Mouse (Mus musculus): ENCODE results near the gene Map1b. TPM values are rescaled to one million over a fixed set of nuclear protein-coding genes. Genes with fewer than 3 reads are reported as not detected.

Gene Map1b
- total and polyA plus RNA-seq, 2 experiments from 2014 or later = 34.1 to 43.6 TPM

DNA sequence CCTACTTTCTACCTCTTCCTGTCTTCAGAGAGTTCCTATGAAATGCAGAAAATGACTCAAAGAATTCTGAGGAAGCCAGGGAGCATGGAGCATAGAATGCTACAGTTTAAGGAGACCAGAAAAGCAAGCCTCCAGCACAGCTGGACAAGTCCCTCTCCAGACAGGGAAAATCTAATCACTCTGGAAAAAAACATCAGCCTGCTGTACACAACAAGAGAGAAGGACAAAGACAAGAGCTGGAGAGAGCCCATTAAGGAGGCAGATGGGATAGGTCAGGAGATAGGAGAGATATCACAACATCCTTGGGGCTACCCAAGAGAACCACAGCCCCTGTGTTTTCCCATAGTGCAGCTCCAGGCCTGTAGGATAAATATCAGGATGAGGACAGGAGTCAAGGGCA is 79.3 kb downstream of the Map1b start:
- TF ChIP-seq EP300 (IDR thresholded peaks at IDR 0.05; ENCODE audit: low read depth) = no peak
- TF ChIP-seq CTCF (IDR thresholded peaks at IDR 0.05; ENCODE audit: low read depth) = no peak
- Histone ChIP-seq H3K4me3 (ENCODE audit: low read depth, low read length) (no peak overlapping the region), H3K4me1 (ENCODE audit: control insufficient read depth, insufficient read depth) (no peaks in the 10 kb centered on the region), H3K9ac (replicated peaks; ENCODE audit: low read depth, low read length) (no peak overlapping the region), H3K9me3 (replicated peaks; ENCODE audit: control insufficient read depth, low read length) (no peaks in the 10 kb centered on the region), H3K27me3 (ENCODE audit: control insufficient read depth, insufficient read depth, low read length) (no peaks in the 10 kb centered on the region), H3K4me2 (ENCODE audit: low read depth, low read length) (no peak overlapping the region), H3K36me3 (replicated peaks; ENCODE audit: control insufficient read depth, insufficient read depth, low read length) (peaks cover 67% of the 10 kb centered on the region), H3K27ac (ENCODE audit: low read depth) (no peak overlapping the region)
- DNase-seq (ENCODE audit: low spot score) (no peak), ATAC-seq (ENCODE audit: insufficient read depth, low read depth) (no peak)

DNA sequence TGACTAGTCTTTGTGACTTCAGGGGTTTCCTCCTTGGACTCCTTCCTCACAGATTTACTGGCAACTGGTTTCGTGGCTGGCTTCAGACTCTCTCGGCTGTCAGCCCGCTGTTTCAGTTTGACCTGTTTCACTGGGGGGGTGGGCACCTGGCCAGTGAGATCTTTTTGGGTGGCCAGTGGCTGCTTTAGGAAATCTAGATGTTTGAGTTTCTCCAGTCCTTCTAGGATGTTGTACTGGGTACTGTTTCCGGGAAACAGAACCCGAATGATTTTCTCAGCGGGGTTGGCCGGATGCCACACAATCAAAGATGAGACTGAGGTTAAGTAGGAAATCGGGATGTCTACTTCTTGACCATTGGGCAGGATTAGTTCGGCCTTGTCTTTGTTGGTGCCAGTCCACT is 81.8 kb downstream of the Map1b start:
- Histone ChIP-seq H3K27ac (ENCODE audit: low read depth) (no peak overlapping the region), H3K9ac (replicated peaks; ENCODE audit: low read depth, low read length) (no peak overlapping the region), H3K27me3 (ENCODE audit: control insufficient read depth, insufficient read depth, low read length) (no peaks in the 10 kb centered on the region), H3K4me2 (ENCODE audit: low read depth, low read length) (no peak overlapping the region), H3K4me3 (ENCODE audit: low read depth, low read length) (no peak overlapping the region), H3K36me3 (replicated peaks; ENCODE audit: control insufficient read depth, insufficient read depth, low read length) (peaks cover 69% of the 10 kb centered on the region), H3K9me3 (replicated peaks; ENCODE audit: control insufficient read depth, low read length) (no peaks in the 10 kb centered on the region), H3K4me1 (ENCODE audit: control insufficient read depth, insufficient read depth) (no peaks in the 10 kb centered on the region)
- no peak for TF ChIP-seq CTCF (IDR thresholded peaks at IDR 0.05; ENCODE audit: low read depth)
- TF ChIP-seq EP300 (IDR thresholded peaks at IDR 0.05; ENCODE audit: low read depth) = no peak
- no peak for ATAC-seq (ENCODE audit: insufficient read depth, low read depth)
- DNase-seq (ENCODE audit: low spot score) = no peak
- WGBS = 92% methylated on average over 9 of the region's 9 CpGs

DNA sequence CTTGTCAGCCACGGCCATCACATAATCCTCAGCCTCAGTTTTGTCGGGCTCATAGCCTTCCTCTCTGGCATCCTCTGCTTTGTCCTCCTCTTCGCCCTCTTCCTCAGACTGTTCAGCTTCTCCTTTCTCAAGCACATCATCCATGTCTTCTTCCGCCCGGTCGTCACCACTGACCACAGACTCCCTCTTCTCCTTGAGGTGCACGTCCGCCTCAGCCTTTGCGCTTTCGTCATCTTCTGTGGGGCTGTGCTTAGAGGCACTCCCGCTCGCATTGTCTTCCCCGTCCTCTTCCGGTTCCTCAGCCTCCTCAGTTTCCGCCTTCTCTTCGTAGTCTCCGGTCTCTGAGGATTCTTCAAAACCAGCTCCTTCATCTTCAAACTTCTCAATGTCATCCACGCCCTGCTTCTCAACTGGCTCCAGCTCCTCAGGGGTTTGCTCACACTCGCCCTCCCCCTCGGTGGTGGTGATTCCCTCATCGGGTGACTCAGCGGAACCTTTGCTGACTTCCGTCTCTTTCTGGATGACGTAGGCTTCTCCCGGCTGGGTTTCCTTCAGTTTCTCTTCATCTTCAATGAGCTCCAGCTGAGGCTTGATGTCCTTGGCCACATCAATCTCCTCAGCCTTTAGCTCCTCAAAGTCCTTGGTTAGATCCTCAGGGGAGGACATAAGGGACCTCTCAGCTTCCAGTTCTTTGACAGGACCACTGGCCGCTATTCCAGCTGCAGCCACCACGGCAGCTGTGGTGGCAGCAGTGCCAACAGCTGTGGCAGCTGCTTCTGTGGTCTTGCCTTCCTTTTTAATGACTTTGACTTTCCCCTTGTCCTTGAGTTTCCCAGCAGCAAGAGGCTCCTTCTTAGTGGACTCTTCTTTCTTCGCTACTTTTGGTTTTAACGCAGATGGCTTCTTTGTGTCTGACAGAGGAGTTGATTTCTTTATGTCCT is 83.0 kb downstream of the Map1b start:
- DNase-seq (ENCODE audit: low spot score) = no peak
- no peak overlapping the region for H3K4me3 ChIP-seq (ENCODE audit: low read depth, low read length)
- no peaks in the 10 kb centered on the region for H3K27me3 ChIP-seq (ENCODE audit: control insufficient read depth, insufficient read depth, low read length)
- WGBS = 92% methylated on average over 29 of the region's 29 CpGs
- no peaks in the 10 kb centered on the region for H3K9me3 ChIP-seq (replicated peaks; ENCODE audit: control insufficient read depth, low read length)
- H3K36me3 ChIP-seq (replicated peaks; ENCODE audit: control insufficient read depth, insufficient read depth, low read length) = peaks cover 78% of the 10 kb centered on the region
- no peak overlapping the region for H3K9ac ChIP-seq (replicated peaks; ENCODE audit: low read depth, low read length)
- no peak for ATAC-seq (ENCODE audit: insufficient read depth, low read depth)
- H3K4me2 ChIP-seq (ENCODE audit: low read depth, low read length) = no peak overlapping the region
- no peaks in the 10 kb centered on the region for H3K4me1 ChIP-seq (ENCODE audit: control insufficient read depth, insufficient read depth)
- no peak for TF ChIP-seq EP300 (IDR thresholded peaks at IDR 0.05; ENCODE audit: low read depth)
- no peak for TF ChIP-seq CTCF (IDR thresholded peaks at IDR 0.05; ENCODE audit: low read depth)
- H3K27ac ChIP-seq (ENCODE audit: low read depth) = no peak overlapping the region

DNA sequence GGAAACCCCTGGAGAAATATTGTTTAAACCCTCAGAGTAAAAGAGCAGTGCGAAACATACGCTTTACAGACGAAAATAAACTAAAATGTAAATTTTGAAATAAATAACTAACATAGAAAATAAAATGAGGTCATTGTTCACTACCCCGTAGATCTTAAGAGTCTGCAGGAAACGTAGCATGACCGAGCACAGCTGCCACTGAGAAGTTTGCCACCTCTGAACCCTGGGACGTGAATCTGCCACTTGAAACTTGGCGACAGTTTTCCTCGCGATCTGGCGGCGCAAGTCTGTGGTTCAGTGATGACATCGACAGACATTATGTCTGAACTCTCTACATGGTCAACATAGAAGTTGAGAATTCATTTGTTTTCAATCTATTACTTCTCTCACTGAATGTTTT is 92.8 kb downstream of the Map1b start:
- DNase-seq (ENCODE audit: low spot score) (no peak), ATAC-seq (ENCODE audit: insufficient read depth, low read depth) (no peak)
- Histone ChIP-seq H3K27ac (ENCODE audit: low read depth) (no peak overlapping the region), H3K9ac (replicated peaks; ENCODE audit: low read depth, low read length) (no peak overlapping the region), H3K27me3 (ENCODE audit: control insufficient read depth, insufficient read depth, low read length) (no peaks in the 10 kb centered on the region), H3K36me3 (replicated peaks; ENCODE audit: control insufficient read depth, insufficient read depth, low read length) (peaks cover 52% of the 10 kb centered on the region), H3K9me3 (replicated peaks; ENCODE audit: control insufficient read depth, low read length) (no peaks in the 10 kb centered on the region), H3K4me1 (ENCODE audit: control insufficient read depth, insufficient read depth) (no peaks in the 10 kb centered on the region), H3K4me3 (ENCODE audit: low read depth, low read length) (no peak overlapping the region), H3K4me2 (ENCODE audit: low read depth, low read length) (no peak overlapping the region)
- 74% methylated on average over 13 of the region's 13 CpGs for WGBS
- no peak for TF ChIP-seq EP300 (IDR thresholded peaks at IDR 0.05; ENCODE audit: low read depth)
- TF ChIP-seq CTCF (IDR thresholded peaks at IDR 0.05; ENCODE audit: low read depth) = no peak

DNA sequence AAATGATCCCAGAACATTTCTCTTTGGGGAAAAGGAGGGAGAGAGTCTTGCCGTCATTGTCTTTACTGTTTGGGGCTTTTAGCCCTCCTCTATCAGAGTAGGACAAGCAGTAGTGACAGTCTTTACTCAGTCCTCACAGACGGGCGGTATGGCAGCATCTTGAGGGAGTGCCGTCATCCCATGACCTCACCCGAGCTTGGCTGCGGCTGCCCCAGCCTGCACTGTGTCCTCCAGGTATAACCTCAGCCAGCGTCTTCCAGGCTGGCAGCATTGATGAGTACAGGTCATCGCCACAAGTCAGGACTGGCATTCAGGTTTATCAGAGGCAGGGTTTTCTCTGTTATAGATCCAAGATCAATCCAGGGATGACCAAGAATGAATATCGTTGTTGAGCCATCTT is 99.7 kb downstream of the Map1b start:
- 68% methylated on average over 9 of the region's 9 CpGs for WGBS
- Histone ChIP-seq H3K27me3 (ENCODE audit: control insufficient read depth, insufficient read depth, low read length) (no peaks in the 10 kb centered on the region), H3K4me3 (ENCODE audit: low read depth, low read length) (no peak overlapping the region), H3K36me3 (replicated peaks; ENCODE audit: control insufficient read depth, insufficient read depth, low read length) (peaks cover 43% of the 10 kb centered on the region), H3K9ac (replicated peaks; ENCODE audit: low read depth, low read length) (no peak overlapping the region), H3K4me2 (ENCODE audit: low read depth, low read length) (no peak overlapping the region), H3K9me3 (replicated peaks; ENCODE audit: control insufficient read depth, low read length) (no peaks in the 10 kb centered on the region), H3K4me1 (ENCODE audit: control insufficient read depth, insufficient read depth) (no peaks in the 10 kb centered on the region), H3K27ac (ENCODE audit: low read depth) (no peak overlapping the region)
- ATAC-seq (ENCODE audit: insufficient read depth, low read depth) (no peak), DNase-seq (ENCODE audit: low spot score) (no peak)
- TF ChIP-seq EP300 (IDR thresholded peaks at IDR 0.05; ENCODE audit: low read depth) (no peak), CTCF (IDR thresholded peaks at IDR 0.05; ENCODE audit: low read depth) (no peak)
